Mouse (Mus musculus) limb, embryonic 13.5 days (tissue): ENCODE results near the gene Lhfpl3. TPM values are rescaled to one million over a fixed set of nuclear protein-coding genes. Genes with fewer than 3 reads are reported as not detected.

Source experiments
- ATAC-seq: fragments of 200-750 bp; cut with Nextera tagmentation; 2 replicates; pipeline ENCODE4 v1.8.0; 2017; ENCODE audit warnings: low read depth, moderate number of reproducible peaks, moderate TSS enrichment; ENCODE audit not compliant: low FRiP score
- H3K27ac ChIP-seq: fragments of 300-500 bp; sonication (generic); 2 replicates; pipeline ENCODE4 v1.5.1; 2015; ENCODE audit warnings: inconsistent platforms, mild to moderate bottlenecking, moderate library complexity
- H3K27me3 ChIP-seq: fragments of 300-500 bp; sonication (generic); 2 replicates; pipeline ENCODE4 v1.6.1; 2015; ENCODE audit warnings: mild to moderate bottlenecking, inconsistent platforms
- H3K36me3 ChIP-seq: fragments of 300-500 bp; sonication (generic); 2 replicates; pipeline ENCODE4 v1.6.1; 2015; ENCODE audit warnings: inconsistent platforms, mild to moderate bottlenecking, moderate library complexity
- H3K4me1 ChIP-seq: fragments of 300-500 bp; sonication (generic); 2 replicates; pipeline ENCODE4 v1.6.1; 2015; ENCODE audit warnings: inconsistent platforms
- H3K4me2 ChIP-seq: fragments of 300-500 bp; sonication (generic); replicated peaks from 2 replicates; pipeline ENCODE4 v1.6.1; 2015; ENCODE audit warnings: inconsistent platforms, mild to moderate bottlenecking, moderate library complexity
- H3K4me3 ChIP-seq: fragments of 300-500 bp; sonication (generic); 2 replicates; pipeline ENCODE4 v1.5.1; 2015; ENCODE audit warnings: moderate library complexity, mild to moderate bottlenecking, inconsistent platforms
- H3K9ac ChIP-seq: fragments of 300-500 bp; sonication (generic); 2 replicates; pipeline ENCODE4 v1.6.1; 2015; ENCODE audit warnings: mild to moderate bottlenecking, inconsistent platforms
- H3K9me3 ChIP-seq: fragments of 300-500 bp; sonication (generic); 2 replicates; pipeline ENCODE4 v1.6.1; 2016; ENCODE audit warnings: inconsistent platforms
- WGBS: fragments of 180-500 bp; shearing (Covaris S2); methylation state at CpG from one replicate; pipeline ENCODE4 v1.1.7; 2015; 5-methylcytosine and 5-hydroxymethylcytosine counted together
- polyA plus RNA-seq: library from polyadenylated mRNA; unstranded; fragments of >200 nt; fragmentation: Nextera tagmentation; extraction: Ambion mirVana; gene quantifications from 2 replicates; pipeline ENCODE4 v1.2.1, GENCODE M21; 2015

The Lhfpl3 gene
- polyA plus RNA-seq, 1 experiment from 2014 or later: 1.3 TPM

DNA sequence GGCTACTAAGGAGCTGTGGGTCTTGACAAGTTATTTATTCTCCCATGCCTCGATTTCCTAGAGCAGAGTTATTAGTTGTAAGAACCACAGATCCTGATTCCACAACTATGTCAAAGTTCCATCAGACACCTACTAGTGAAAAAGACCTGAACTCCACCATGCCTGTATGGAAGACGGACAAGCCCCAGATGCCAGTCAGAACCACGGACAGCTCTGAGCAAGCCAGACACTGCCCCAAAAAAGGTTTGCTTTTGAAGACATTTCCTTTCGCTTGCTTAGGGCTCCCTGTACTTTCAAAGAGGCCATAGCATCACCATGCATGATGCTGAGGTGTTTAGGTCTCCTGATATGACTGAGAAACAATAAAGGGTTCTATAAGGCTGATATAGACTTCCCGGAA, 197.4 kb downstream of the Lhfpl3 start:
- WGBS: 52% methylated on average over 5 of the region's 5 CpGs
- no peak for ATAC-seq
- Histone ChIP-seq H3K4me3 (no peak overlapping the region), H3K27me3 (no peaks in the 10 kb centered on the region), H3K36me3 (no peaks in the 10 kb centered on the region), H3K4me2 (no peak overlapping the region), H3K27ac (no peak overlapping the region), H3K4me1 (no peaks in the 10 kb centered on the region), H3K9me3 (no peaks in the 10 kb centered on the region), H3K9ac (no peak overlapping the region)

DNA sequence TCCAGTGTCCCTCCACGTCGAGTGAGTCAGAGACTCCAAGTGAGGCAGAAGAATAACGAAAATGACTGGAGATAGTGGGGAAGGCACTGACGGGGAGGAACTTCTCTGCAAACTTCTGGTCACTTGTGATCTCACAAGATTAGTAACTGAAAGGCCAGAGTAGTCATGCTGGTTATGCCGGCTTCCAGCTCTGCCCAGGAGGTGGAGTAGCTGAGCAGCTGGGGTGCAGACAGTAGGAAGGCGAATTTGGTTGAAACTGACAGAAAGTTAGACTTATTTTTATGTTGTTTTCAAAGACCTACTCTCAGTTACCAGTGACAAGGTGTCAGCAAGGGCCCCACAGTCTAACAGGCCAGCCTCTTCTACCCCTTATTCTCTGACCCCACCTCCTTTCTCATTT, 217.4 kb downstream of the Lhfpl3 start:
- no peak for ATAC-seq
- Histone ChIP-seq H3K27me3 (no peaks in the 10 kb centered on the region), H3K4me3 (no peak overlapping the region), H3K9me3 (no peaks in the 10 kb centered on the region), H3K36me3 (no peaks in the 10 kb centered on the region), H3K4me1 (no peaks in the 10 kb centered on the region), H3K9ac (no peak overlapping the region), H3K4me2 (no peak overlapping the region), H3K27ac (no peak overlapping the region)
- 63% methylated on average over 6 of the region's 6 CpGs for WGBS

DNA sequence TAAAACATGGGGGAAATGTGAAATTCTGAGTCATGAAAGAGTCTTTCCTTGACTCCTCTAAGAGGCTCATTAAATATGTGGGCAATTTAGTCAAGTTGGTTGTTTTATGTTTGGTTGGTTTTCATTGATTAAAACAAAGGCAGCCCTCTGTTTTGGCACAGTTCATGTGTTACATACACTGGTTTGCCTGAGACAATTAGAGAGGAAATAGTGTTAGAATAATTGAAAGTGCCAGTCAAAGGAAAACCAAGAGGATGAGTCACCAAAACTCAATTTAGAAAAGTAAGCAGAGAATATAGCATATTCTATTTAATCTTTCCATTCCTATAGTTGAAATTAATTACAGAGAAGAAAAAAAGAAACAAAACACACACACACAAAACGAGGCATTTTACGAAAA, 240.9 kb downstream of the Lhfpl3 start:
- Histone ChIP-seq H3K4me1 (peaks cover 3% of the 10 kb centered on the region; the same call in 1 of the 2 replicates), H3K9ac (no peak overlapping the region), H3K4me2 (no peak overlapping the region), H3K9me3 (no peaks in the 10 kb centered on the region), H3K36me3 (no peaks in the 10 kb centered on the region), H3K4me3 (no peak overlapping the region), H3K27me3 (no peaks in the 10 kb centered on the region), H3K27ac (no peak overlapping the region)
- ATAC-seq: no peak
- 90% methylated on average over 2 of the region's 2 CpGs for WGBS

DNA sequence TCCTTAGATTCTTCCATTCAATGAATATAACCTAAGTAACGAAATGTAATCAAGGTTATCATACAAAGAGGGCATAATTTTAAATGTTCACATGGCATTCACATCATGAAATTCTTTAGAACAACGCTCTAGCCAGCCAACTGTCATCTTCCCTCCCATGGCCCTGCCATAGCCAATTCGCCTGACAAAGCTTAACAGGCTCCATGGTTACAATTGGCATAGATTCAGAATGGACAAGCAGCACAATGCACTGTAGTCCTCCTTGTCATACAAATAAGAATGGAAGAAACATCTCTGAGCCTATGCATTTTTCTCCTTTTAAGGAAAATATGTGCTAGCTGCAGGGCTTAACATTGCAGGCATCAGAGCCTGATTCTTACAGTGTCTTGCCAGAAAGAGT, 254.0 kb downstream of the Lhfpl3 start:
- no peaks in the 10 kb centered on the region for H3K36me3 ChIP-seq
- 83% methylated on average over 3 of the region's 3 CpGs for WGBS
- H3K4me3 ChIP-seq: no peak overlapping the region
- no peak for ATAC-seq
- H3K27me3 ChIP-seq: no peaks in the 10 kb centered on the region
- H3K4me2 ChIP-seq: no peak overlapping the region
- no peaks in the 10 kb centered on the region for H3K9me3 ChIP-seq
- H3K27ac ChIP-seq: no peak overlapping the region
- no peak overlapping the region for H3K9ac ChIP-seq
- no peaks in the 10 kb centered on the region for H3K4me1 ChIP-seq

DNA sequence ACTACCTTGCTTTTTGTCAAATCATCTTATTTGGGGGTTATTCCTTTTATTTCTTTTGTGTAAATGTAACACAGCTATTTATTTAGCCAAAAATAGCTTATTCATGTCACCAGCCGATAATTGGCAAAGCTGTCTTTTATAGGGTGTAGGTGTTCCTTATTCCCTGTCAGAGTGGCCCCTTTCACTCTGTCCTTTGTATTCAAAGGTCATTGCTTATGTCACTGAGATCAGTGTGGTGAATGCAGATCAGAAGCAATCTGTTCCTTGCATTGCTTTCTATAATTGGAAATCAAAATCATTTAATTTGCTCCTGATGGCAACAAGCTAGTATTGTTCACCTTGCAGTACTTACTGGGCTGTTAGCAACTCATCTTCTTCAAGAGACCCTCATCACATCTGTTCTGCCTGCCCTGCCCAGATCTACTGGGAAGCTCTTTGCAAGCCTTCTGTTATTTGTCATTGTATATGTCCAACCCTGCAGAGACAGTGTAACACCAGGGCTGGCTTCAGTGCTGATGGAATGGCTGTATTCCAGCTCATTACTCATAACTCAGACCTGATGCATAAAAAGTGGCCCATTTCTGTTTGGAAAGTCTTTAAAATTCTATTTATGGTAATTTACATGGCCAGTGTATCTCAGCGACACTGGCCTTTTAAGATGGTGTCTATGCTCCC, 257.4 kb downstream of the Lhfpl3 start:
- 79% methylated on average over 2 of the region's 2 CpGs for WGBS
- Histone ChIP-seq H3K9me3 (no peaks in the 10 kb centered on the region), H3K4me1 (no peaks in the 10 kb centered on the region), H3K27me3 (no peaks in the 10 kb centered on the region), H3K4me2 (no peak overlapping the region), H3K27ac (no peak overlapping the region), H3K4me3 (no peak overlapping the region), H3K36me3 (no peaks in the 10 kb centered on the region), H3K9ac (no peak overlapping the region)
- no peak for ATAC-seq

DNA sequence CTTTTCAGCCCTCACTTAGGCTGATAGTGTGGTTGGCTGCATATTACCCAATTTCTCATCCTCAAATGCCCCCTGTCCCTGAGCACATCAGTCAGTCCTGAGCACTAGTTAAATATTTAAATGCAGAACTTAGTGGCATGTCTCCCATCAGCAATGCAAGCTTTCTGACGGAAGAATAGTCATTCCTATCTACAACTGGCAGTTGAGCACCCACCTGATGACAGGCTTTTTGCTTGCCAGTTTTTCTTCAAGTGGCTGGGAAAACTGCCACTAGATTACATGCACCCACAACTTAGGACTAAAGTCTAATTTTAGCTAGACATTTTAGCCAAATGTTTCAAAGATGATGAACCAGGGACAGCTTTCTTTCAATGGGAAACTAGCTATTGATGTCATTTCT, 260.3 kb downstream of the Lhfpl3 start:
- H3K4me2 ChIP-seq: no peak overlapping the region
- no peak overlapping the region for H3K27ac ChIP-seq
- H3K36me3 ChIP-seq: no peaks in the 10 kb centered on the region
- H3K27me3 ChIP-seq: no peaks in the 10 kb centered on the region
- WGBS: 90% methylated on average over 1 of the region's 1 CpGs
- H3K4me3 ChIP-seq: no peak overlapping the region
- no peak for ATAC-seq
- no peak overlapping the region for H3K9ac ChIP-seq
- no peaks in the 10 kb centered on the region for H3K4me1 ChIP-seq
- H3K9me3 ChIP-seq: no peaks in the 10 kb centered on the region

DNA sequence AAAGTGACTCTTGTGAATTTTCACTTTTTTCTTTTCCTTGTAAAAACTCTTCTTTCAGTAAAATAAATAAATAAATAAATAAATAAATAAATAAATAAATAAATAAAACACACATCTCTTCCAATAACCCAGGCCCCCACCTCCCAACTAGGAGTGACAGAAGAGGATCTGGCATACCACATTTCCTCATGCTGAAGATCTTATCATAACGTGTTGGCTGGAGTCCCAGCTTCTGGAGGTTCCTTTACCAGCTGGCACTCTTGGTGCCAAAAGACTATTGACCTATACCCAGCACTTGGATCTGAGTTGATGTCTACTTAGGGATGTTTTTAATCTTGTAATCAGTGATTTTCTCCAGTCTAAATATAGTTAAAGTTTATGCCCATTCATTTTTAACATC, 264.6 kb downstream of the Lhfpl3 start:
- Histone ChIP-seq H3K27ac (no peak overlapping the region), H3K4me2 (no peak overlapping the region), H3K9ac (no peak overlapping the region), H3K36me3 (no peaks in the 10 kb centered on the region), H3K9me3 (no peaks in the 10 kb centered on the region), H3K4me3 (no peak overlapping the region), H3K4me1 (0 out of 2 replicates have a peak, but pooled peaks cover 3% of the 10 kb centered on the region), H3K27me3 (no peaks in the 10 kb centered on the region)
- WGBS: 79% methylated on average over 1 of the region's 1 CpGs
- no peak for ATAC-seq

DNA sequence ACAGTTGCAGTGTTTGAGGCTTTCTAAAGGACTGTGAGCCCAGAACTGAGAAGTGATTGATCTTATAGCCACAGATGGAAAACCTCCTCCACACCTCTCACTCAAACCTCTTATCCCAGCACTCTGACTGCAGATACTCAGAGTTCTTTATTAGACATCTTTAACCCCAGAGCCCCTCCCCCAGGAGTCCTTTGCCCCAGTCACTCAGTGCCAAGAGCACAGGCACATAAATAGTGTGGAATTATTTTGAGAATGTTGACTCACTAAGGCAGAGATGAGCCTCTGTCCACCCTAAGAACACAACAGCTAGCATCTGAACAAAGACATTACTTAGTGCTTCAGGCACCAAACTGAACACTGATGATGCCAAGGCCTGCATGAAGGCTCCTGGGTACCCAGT, 268.1 kb downstream of the Lhfpl3 start:
- Histone ChIP-seq H3K27me3 (no peaks in the 10 kb centered on the region), H3K9ac (no peak overlapping the region), H3K4me3 (no peak overlapping the region), H3K4me2 (no peak overlapping the region), H3K27ac (no peak overlapping the region), H3K9me3 (no peaks in the 10 kb centered on the region), H3K4me1 (0 out of 2 replicates have a peak, but pooled peaks cover 3% of the 10 kb centered on the region), H3K36me3 (no peaks in the 10 kb centered on the region)
- ATAC-seq: no peak

DNA sequence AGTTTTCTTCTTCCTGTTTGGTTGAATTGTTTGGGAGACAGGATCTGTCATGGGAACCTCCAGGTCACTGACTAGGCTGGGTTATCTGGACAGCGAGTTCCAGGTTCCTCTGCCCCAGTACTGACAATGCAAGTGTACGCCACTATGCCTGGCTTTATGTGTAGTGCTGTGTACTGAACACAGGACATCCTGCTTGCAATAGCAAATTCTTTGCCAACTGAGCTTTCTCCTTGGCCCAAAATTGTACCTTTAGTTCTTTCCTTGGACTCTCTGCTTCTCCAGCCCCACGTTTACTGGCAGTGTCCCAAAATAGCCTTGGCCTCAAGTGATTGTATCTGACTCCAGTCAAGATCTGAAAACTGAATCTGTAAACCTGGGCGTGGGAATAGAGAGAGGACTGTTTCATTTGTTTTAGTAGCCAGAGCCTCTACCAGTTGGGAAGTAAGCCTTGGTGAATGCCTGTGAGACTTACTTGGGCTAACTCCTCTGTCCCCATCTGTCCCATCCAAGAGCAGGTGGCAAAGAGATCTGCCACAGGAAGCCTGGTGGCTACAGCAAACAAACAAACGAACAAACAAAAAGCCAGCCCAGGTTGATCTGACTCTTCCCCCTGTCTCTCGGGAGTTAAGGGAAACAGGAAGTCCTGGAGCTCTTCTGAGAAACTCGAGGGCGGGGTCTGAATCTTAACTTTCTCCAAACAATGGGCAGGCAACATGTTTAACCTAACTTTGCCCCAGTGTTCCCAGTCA, 269.9 kb downstream of the Lhfpl3 start:
- Histone ChIP-seq H3K36me3 (no peaks in the 10 kb centered on the region), H3K9ac (no peak overlapping the region), H3K27me3 (no peaks in the 10 kb centered on the region), H3K4me1 (0 out of 2 replicates have a peak, but pooled peaks cover 3% of the 10 kb centered on the region), H3K4me2 (no peak overlapping the region), H3K4me3 (no peak overlapping the region), H3K27ac (no peak overlapping the region), H3K9me3 (no peaks in the 10 kb centered on the region)
- ATAC-seq: no peak
- WGBS: 76% methylated on average over 8 of the region's 8 CpGs

DNA sequence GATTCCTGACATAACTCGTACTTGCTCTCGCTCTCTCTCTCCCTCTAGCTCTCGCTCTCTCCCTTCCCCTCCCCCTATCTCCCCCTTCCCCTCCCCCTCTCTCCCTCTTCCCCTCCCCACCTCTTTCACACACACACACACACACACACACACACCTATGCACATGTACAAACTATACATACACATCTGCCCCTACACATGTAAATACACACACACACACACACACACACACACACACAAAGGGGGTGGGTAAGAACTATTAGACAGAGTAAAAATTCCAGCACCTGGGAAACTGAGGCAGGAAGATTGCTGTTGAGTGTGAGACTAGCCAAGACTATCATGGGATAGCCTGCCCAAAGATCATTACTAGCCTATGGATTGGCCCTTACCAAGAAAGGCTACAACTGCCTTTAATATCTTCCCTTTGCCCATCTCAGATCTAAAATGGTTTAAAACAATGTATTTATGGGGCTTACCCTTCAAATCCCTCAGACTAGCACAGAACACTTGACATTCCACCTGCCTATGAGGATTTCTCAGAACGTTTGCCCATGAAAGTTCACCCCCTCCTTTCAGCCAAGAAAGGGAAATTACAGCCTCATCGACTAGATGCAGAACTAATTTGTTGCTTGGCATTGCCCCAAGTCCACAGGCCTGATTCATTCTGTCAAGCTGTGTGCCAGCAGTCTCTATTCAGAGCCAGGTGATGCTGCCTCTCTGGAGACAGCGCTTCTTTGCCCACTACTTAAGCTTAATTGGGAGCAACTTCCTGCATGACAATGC, 289.3 kb downstream of the Lhfpl3 start:
- Histone ChIP-seq H3K9me3 (no peaks in the 10 kb centered on the region), H3K27ac (no peak overlapping the region), H3K9ac (no peak overlapping the region), H3K36me3 (no peaks in the 10 kb centered on the region), H3K27me3 (no peaks in the 10 kb centered on the region), H3K4me2 (no peak overlapping the region), H3K4me3 (no peak overlapping the region), H3K4me1 (no peaks in the 10 kb centered on the region)
- whole genome bisulfite sequencing: 70% methylated on average over 6 of the region's 6 CpGs
- no peak for ATAC-seq

DNA sequence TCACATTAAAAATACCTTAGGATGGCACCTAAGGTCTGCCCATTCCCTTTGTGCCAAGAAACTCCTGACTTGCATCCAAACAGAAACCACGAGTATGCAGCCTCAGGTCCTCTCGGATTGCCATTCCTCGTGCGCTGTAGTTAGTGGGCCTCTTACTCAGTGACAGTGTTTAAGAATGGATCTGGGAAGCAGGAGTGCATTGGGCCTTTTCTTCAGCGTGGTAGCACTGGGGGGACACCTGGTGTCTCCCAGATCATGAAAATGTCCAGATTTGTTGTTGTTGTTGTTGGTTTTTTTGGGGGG, 289.8 kb downstream of the Lhfpl3 start:
- no peak overlapping the region for H3K4me2 ChIP-seq
- H3K27ac ChIP-seq: no peak overlapping the region
- WGBS: 76% methylated on average over 5 of the region's 5 CpGs
- no peaks in the 10 kb centered on the region for H3K27me3 ChIP-seq
- ATAC-seq: no peak
- no peak overlapping the region for H3K4me3 ChIP-seq
- no peak overlapping the region for H3K9ac ChIP-seq
- H3K4me1 ChIP-seq: no peaks in the 10 kb centered on the region
- H3K9me3 ChIP-seq: no peaks in the 10 kb centered on the region
- no peaks in the 10 kb centered on the region for H3K36me3 ChIP-seq

DNA sequence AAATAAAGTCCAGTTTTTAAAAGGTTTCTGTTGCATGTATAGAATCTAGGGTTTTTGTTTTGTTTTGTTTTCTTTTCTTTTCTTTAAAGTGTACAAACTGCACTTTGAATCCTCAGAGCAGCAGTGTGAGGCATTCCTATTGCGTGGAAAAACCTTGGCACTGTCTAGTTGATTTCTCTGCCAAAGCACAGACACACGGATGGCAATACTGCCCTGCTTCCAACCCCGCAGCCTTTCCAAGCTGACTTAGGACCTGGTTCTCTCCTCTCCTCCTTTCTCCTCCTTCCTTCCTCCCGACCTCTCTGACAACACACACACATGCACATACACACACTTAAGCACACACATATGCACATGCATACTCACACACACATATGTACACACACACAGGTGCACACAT, 294.6 kb downstream of the Lhfpl3 start:
- H3K27ac ChIP-seq: no peak overlapping the region

More for the DNA sequence above, 294.6 kb downstream of the Lhfpl3 start:
- Histone ChIP-seq H3K4me2 (no peak overlapping the region), H3K4me1 (no peaks in the 10 kb centered on the region), H3K27me3 (no peaks in the 10 kb centered on the region), H3K9ac (no peak overlapping the region), H3K4me3 (no peak overlapping the region), H3K36me3 (no peaks in the 10 kb centered on the region), H3K9me3 (no peaks in the 10 kb centered on the region)
- no peak for ATAC-seq
- 75% methylated on average over 4 of the region's 4 CpGs for WGBS
